Mouse (Mus musculus) stomach, embryonic 15.5 days (tissue): ENCODE measurements at regions not wholly inside any gene's neighbourhood (a gene's known extent, or its start where the extent isn't known, plus 50 kb on each side); places are given as distances from the start of the nearest gene placed in this dataset.
A peak's percentile ranks its signal among the peaks of the same experiment; 100 is the strongest.
"Not testable (repeated sequence)": the region's sequence is repeated elsewhere in the genome, so short reads cannot be mapped to it uniquely, and the experiment has no call there.

Experiments used
- ATAC-seq: fragments of 200-750 bp; cut with Nextera tagmentation; 2 replicates; pipeline ENCODE4 v1.8.0; 2017; ENCODE audit warnings: low read depth, moderate number of reproducible peaks, moderate TSS enrichment; ENCODE audit not compliant: insufficient read depth, low FRiP score
- H3K27ac ChIP-seq: fragments of 300-500 bp; sonication (generic); 2 replicates; pipeline ENCODE4 v1.5.1; 2015; ENCODE audit warnings: mild to moderate bottlenecking, inconsistent platforms
- H3K27me3 ChIP-seq: fragments of 300-500 bp; sonication (generic); replicated peaks from 2 replicates; pipeline ENCODE4 v1.6.1; 2015; ENCODE audit warnings: inconsistent platforms
- H3K36me3 ChIP-seq: fragments of 300-500 bp; sonication (generic); 2 replicates; pipeline ENCODE4 v1.6.1; 2015; ENCODE audit warnings: inconsistent platforms
- H3K4me1 ChIP-seq: fragments of 300-500 bp; sonication (generic); 2 replicates; pipeline ENCODE4 v1.6.1; 2015; ENCODE audit warnings: inconsistent platforms
- H3K4me2 ChIP-seq: fragments of 300-500 bp; sonication (generic); 2 replicates; pipeline ENCODE4 v1.6.1; 2015; ENCODE audit warnings: mild to moderate bottlenecking, inconsistent platforms
- H3K4me3 ChIP-seq: fragments of 300-500 bp; sonication (generic); replicated peaks from 2 replicates; pipeline ENCODE4 v1.5.1; 2015; ENCODE audit warnings: inconsistent platforms
- H3K9ac ChIP-seq: fragments of 300-500 bp; sonication (generic); 2 replicates; pipeline ENCODE4 v1.6.1; 2015; ENCODE audit warnings: inconsistent platforms
- H3K9me3 ChIP-seq: fragments of 300-500 bp; sonication (generic); 2 replicates; pipeline ENCODE4 v1.6.1; 2016; ENCODE audit warnings: inconsistent platforms
- WGBS: fragments of 180-500 bp; shearing (Covaris S2); methylation state at CpG from one replicate; pipeline ENCODE4 v1.1.7; 2015; 5-methylcytosine and 5-hydroxymethylcytosine counted together

DNA sequence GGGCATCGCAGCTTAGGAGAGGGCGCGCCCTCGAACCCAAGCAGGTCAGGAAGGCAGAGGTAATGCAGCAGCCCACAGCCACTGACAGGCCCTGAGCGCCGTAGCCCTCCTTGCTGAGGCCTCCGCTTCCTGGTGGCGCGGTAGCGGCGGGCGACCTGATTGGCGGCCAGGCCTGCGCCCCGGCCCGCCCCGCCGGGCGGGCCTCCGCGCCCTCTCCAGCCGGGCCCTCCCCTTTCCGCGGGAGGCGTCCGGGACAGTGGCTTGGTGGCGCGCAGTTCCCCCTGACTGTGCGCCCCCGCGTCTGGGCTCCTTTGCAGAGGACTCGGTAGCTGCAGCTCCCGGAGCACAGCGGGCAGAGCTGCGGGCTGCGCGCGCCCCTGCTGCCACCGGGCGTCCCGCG lies 242.1 kb downstream of the Gm21863 start:
- not testable (repeated sequence) for H3K4me1 ChIP-seq, H3K9me3 ChIP-seq, H3K27ac ChIP-seq, H3K27me3 ChIP-seq, H3K36me3 ChIP-seq, H3K9ac ChIP-seq, ATAC-seq
- Histone ChIP-seq H3K4me3 (peak overlapping the region; percentile 50), H3K4me2 (peak overlapping the region; percentile 52)
- 1% methylated on average over 32 of the region's 42 CpGs for WGBS

DNA sequence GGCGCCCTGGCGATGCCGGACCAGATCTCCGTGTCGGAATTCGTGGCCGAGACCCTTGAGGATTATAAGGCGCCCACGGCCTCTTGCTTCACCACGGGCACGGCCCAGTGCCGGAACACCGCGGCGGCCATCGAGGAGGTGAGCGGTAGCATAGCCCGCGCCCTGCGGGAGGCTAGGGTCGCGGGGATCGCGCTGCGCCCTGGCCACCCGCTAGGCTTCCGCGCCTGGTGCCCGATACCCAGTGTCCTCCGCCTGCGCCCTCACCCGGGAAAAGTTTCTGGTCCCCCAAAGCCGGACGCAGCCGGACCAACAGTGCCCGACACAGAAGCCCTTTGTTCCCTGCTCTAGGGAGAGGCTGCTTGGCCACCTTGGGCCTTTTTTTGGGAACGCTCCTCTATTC lies 242.6 kb downstream of the Gm21863 start:
- H3K9ac ChIP-seq, result peak overlapping the region; percentile 39; the same call in 1 of the 2 replicates
- not testable (repeated sequence) for H3K27me3 ChIP-seq, H3K27ac ChIP-seq, H3K36me3 ChIP-seq, H3K4me1 ChIP-seq, ATAC-seq, H3K9me3 ChIP-seq
- 0% methylated on average over 32 of the region's 37 CpGs for WGBS
- H3K4me3 ChIP-seq, result peak overlapping the region; percentile 50
- peak overlapping the region; percentile 45 for H3K4me2 ChIP-seq

DNA sequence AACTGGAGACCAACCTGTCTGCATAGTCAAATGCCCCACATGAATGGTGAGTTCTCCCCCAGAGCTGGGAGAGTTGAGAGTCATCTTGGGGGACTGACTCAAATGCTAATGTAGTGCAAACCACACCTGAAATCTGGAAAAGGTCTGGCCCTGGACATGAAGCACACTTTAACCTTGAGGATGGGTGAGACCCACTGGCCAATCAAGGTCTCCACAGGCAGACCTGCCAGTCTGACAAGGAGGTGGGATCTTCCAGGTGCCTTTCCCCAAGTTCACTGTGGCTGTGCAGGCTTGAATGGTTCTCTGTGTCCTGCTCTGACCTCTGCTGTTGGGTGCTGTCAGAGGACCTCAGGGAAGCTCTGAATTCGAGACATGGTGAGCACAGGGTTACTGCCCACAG lies 269.6 kb downstream of the Gm21863 start:
- not testable (repeated sequence) for H3K4me2 ChIP-seq, H3K9ac ChIP-seq, H3K27ac ChIP-seq, ATAC-seq, H3K27me3 ChIP-seq, H3K4me3 ChIP-seq, H3K36me3 ChIP-seq, H3K4me1 ChIP-seq
- H3K9me3 ChIP-seq, result peaks cover 18% of the 10 kb centered on the region
- WGBS, result 65% methylated on average over 1 of the region's 1 CpGs

DNA sequence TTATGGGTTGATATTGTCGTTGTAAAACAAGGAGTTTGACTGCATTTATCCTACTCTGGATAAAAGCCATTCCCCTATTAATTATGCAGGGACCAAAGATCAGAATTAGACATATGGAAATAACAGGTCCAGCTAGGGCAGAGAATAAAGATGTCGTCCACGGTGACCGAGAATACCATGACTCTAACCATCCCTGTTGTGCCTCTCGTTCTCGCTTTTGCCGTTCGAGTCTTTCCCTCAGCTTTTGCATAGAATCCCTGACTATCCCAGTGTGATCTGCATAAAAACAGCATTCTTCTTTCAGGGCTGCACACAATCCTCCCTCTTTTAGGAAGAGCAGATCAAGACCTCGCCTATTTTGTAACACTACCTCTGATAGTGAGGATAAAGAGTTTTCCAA lies 272.5 kb downstream of the Gm21863 start:
- not testable (repeated sequence) for H3K4me2 ChIP-seq, H3K9ac ChIP-seq, H3K4me3 ChIP-seq, H3K27ac ChIP-seq, H3K4me1 ChIP-seq, H3K27me3 ChIP-seq, ATAC-seq
- WGBS, result 75% methylated on average over 9 of the region's 9 CpGs
- H3K9me3 ChIP-seq, result peaks cover 42% of the 10 kb centered on the region
- H3K36me3 ChIP-seq, result peaks cover 19% of the 10 kb centered on the region; the same call in 1 of the 2 replicates

DNA sequence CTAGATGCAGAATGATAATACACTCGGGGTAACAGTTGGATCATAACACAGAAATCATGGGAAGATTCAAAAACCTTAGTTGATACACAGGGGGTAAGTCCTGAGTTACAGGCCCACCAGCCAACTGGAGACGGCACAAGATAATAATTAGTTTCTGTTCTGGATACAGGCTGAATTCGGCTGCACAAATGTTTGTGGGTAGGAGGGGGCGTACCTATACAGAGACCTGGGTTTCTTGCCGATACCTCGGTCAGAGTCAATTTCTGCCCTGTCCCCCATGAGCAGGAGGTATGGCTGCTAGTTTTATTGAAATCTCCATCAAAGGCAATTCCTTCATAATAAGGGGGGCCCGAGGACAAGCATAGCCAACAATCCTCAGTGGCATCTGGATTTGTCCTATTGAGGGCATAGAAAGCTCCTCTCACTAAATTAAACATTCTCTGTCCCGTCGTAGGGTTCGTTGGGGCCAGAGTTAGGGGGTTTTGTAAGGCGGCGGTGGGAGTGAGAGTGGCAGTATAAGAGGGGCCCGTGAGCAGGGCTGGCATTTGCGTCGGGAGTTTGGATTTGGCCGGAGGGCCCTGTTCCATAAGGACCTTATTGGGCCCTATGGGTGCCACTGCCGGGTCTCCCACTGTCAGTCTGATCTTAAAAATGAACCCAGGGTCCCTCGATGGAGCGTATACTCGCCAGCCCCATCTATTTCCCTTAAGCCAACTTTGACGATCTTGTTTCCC lies 273.3 kb downstream of the Gm21863 start:
- not testable (repeated sequence) for H3K4me3 ChIP-seq, H3K27me3 ChIP-seq, H3K27ac ChIP-seq, ATAC-seq, H3K9ac ChIP-seq, H3K4me2 ChIP-seq, H3K4me1 ChIP-seq
- peaks cover 19% of the 10 kb centered on the region; the same call in 1 of the 2 replicates for H3K36me3 ChIP-seq
- H3K9me3 ChIP-seq, result peaks cover 50% of the 10 kb centered on the region
- 73% methylated on average over 21 of the region's 21 CpGs for WGBS

DNA sequence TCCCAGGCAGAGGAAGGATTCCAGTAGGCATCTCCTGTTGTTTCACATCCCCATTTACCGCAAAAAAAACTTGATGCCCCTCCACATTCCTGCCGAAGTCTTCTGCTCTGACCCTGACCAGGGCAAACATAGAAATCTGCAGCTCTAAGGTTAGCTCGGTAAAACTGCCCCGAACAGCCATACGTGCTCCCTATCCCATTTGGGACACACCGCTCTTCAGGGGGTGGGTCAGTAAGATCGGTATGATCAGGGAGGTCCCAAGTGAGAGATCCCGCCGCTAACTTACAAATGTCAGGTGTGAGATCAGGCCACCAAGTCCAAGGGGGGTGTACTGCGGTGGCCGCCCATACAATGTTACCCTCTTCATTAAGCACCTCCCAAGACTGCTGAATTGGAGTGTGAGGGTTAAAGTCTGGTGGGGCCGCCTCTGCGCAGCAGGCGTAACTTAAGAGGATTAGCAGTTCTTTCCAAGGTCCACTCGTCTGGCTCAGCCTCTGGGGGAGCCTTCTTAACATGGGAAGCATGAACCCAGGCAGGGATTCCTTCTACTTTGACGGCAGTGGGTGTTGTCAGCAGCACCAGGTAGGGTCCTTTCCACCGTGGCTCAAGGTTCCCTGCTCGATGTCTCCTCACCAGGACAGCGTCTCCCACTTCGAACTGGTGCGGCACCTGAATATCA lies 274.2 kb downstream of the Gm21863 start:
- not testable (repeated sequence) for H3K4me2 ChIP-seq, H3K27me3 ChIP-seq, H3K9ac ChIP-seq, H3K4me1 ChIP-seq, H3K27ac ChIP-seq, H3K4me3 ChIP-seq
- WGBS, result 70% methylated on average over 21 of the region's 21 CpGs
- ATAC-seq, result 0 out of 2 replicates have a peak, but pooled peaks have one; percentile 8
- Histone ChIP-seq H3K9me3 (peaks cover 58% of the 10 kb centered on the region), H3K36me3 (peaks cover 19% of the 10 kb centered on the region; the same call in 1 of the 2 replicates)

DNA sequence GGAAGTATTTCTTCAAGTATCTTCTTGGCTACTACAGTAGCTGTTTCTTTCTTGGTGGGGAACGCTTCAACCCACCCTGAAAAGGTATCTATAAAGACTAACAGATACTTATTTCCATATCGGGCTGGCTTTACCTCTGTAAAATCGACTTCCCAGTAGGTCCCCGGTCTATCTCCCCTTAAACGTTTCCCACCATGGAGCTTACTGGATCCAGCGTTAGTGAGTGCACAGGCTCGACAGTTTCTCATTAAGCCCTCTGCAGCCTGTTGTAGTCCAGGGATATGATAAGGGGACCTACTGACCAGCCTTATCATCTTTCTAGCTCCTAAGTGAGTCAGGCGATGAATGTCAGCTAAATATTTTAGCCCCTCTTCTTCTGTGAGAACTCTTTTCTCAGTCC lies 275.1 kb downstream of the Gm21863 start:
- not testable (repeated sequence) for ATAC-seq, H3K27me3 ChIP-seq, H3K4me2 ChIP-seq, H3K9ac ChIP-seq, H3K4me1 ChIP-seq, H3K27ac ChIP-seq, H3K4me3 ChIP-seq
- 77% methylated on average over 8 of the region's 8 CpGs for WGBS
- peaks cover 66% of the 10 kb centered on the region for H3K9me3 ChIP-seq
- H3K36me3 ChIP-seq, result peaks cover 23% of the 10 kb centered on the region; the same call in 1 of the 2 replicates

DNA sequence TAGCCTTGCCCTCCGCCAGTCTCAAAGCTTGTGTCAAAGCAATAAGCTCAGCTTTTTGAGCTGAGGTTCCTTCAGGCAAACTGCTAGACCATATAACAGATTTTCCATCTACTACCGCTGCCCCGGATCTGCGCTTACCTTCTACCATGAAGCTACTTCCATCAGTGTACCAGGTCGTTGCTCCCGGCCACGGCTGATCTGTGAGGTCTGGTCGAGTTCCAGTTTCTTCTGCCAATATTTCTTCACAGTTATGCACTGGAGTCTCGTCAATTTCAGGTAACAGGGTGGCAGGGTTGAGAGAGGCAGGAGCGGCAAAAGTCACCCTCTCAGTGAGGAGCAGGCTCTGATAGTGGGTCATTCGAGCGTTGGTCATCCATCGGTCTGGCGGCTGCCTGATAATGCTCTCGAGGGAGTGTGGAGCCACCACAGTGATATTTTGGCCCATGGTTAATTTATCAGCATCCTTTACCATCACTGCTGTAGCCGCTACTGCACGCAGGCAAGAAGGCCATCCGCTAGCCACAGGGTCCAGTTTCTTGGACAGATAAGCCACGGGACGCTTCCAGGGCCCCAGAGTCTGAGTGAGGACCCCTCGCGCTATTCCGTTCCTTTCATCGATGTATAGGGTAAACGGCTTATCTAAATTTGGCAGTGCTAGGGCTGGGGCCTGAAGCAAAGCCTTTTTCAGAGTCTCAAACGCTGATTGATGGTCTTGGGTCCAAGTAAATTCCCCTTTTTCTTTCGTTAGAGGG lies 276.0 kb downstream of the Gm21863 start:
- H3K9ac ChIP-seq, result no peak overlapping the region
- H3K4me3 ChIP-seq, result no peak overlapping the region
- 66% methylated on average over 27 of the region's 27 CpGs for WGBS
- no peak for ATAC-seq
- H3K4me1 ChIP-seq, result no peaks in the 10 kb centered on the region
- H3K36me3 ChIP-seq, result peaks cover 23% of the 10 kb centered on the region; the same call in 1 of the 2 replicates
- H3K9me3 ChIP-seq, result peaks cover 66% of the 10 kb centered on the region
- no peak overlapping the region for H3K4me2 ChIP-seq
- no peaks in the 10 kb centered on the region for H3K27me3 ChIP-seq
- H3K27ac ChIP-seq, result no peak overlapping the region

DNA sequence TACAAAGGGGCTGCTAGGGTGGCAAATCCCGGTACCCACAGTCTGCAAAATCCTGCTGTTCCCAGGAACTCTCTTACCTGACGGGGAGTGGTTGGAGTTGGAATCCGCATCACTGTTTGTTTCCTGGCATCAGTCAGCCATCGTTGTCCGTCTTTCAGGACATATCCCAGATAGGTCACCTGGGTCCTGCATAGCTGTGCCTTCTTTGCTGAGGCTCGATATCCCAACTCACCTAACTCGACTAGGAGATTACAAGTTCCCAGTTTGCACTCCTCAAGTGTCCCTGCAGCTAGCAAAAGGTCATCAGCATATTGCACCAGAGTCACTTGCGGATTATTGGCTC lies 276.6 kb downstream of the Gm21863 start:
- Histone ChIP-seq H3K9ac (no peak overlapping the region), H3K4me2 (no peak overlapping the region), H3K27me3 (no peaks in the 10 kb centered on the region), H3K4me1 (no peaks in the 10 kb centered on the region), H3K36me3 (peaks cover 23% of the 10 kb centered on the region; the same call in 1 of the 2 replicates), H3K9me3 (peaks cover 66% of the 10 kb centered on the region), H3K27ac (no peak overlapping the region), H3K4me3 (no peak overlapping the region)
- ATAC-seq, result no peak
- WGBS, result 67% methylated on average over 8 of the region's 8 CpGs

DNA sequence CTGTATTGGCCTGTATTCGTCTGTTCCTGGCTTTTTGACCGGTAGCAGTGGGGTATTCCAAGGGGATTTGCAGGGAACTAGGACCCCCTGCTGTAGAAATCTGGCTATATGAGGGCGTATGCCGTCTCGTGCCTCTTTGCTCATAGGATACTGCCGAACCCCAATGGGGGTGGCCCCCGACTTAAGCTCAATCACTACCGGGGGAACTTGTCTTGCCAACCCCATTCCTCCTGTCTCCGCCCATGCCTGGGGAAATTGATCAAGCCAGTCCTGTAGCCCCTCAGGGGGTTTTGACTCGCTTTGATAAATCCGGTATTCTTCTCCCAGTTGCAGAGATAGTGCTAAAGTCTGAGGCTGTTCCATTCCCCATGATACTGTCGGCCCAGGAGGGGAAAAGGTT lies 277.2 kb downstream of the Gm21863 start:
- Histone ChIP-seq H3K9ac (no peak overlapping the region), H3K4me2 (no peak overlapping the region), H3K4me1 (no peaks in the 10 kb centered on the region), H3K27ac (no peak overlapping the region), H3K36me3 (peaks cover 23% of the 10 kb centered on the region; the same call in 1 of the 2 replicates), H3K9me3 (peaks cover 66% of the 10 kb centered on the region), H3K4me3 (no peak overlapping the region), H3K27me3 (no peaks in the 10 kb centered on the region)
- WGBS, result 70% methylated on average over 12 of the region's 12 CpGs
- ATAC-seq, result no peak

DNA sequence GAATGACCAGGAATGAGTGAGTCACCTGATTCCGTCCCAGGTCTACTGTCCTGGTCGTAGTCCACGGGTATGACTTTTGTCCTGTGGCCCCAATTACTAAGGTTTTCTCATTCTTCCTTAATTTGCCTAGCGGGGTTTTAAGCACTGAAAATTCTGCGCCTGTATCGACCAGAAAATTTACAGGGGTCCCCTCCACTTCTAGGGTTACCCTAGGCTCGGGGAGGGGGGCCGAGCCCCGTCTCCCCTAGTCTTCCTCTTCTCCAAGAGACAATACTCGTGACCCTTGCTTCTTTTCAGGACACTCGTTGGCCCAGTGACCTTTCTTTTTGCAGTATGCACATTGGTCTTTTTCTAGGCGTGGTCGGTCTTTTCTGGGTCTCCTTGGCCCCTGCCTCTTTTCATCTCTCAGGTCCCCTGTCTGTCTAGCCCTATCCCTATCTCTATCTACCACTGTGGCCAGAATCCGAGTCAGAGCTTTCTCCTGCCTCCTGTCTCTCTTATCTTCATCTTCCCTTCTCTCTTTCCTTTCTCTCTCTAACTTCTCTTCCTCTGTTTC lies 277.8 kb downstream of the Gm21863 start:
- H3K4me3 ChIP-seq, result no peak overlapping the region
- peaks cover 20% of the 10 kb centered on the region; the same call in 1 of the 2 replicates for H3K36me3 ChIP-seq
- 0 out of 2 replicates have a peak, but pooled peaks have one; percentile 16 for ATAC-seq
- 68% methylated on average over 14 of the region's 14 CpGs for WGBS
- peaks cover 63% of the 10 kb centered on the region for H3K9me3 ChIP-seq
- H3K4me1 ChIP-seq, result no peaks in the 10 kb centered on the region
- no peak overlapping the region for H3K9ac ChIP-seq
- no peak overlapping the region for H3K27ac ChIP-seq
- no peak overlapping the region for H3K4me2 ChIP-seq
- no peaks in the 10 kb centered on the region for H3K27me3 ChIP-seq
